Mouse (Mus musculus) lung, adult 2 months (tissue): ENCODE measurements around the gene Nat8.

Experiments
- CTCF ChIP-seq: fragments of 200-500 bp; IDR thresholded peaks from 2 replicates; pipeline ENCODE4 v1.5.1; 2011; ENCODE audit warnings: mild to moderate bottlenecking, low read length, control low read depth; ENCODE audit not compliant: insufficient read depth
- POLR2A ChIP-seq: fragments of 200-500 bp; IDR thresholded peaks from 2 replicates; pipeline ENCODE4 v1.6.1; 2011; ENCODE audit warnings: low read depth, mild to moderate bottlenecking, control low read depth, low read length, borderline replicate concordance; ENCODE audit errors: extremely low read depth

- TF ChIP-seq CTCF: no peak
- TF ChIP-seq POLR2A: no peak
These were observed 21.6 kb upstream of the Nat8 start for GRCm38 (mm10) chr6:85853481-85853880.
